Mouse (Mus musculus) lung, embryonic 15.5 days (tissue): ENCODE measurements around the gene Olfr1420. TPM values are rescaled to one million over a fixed set of nuclear protein-coding genes. Genes with fewer than 3 reads are reported as not detected.
"Not testable (repeated sequence)": the region's sequence is repeated elsewhere in the genome, so short reads cannot be mapped to it uniquely, and the experiment has no call there.

ENCODE experiments used
- ATAC-seq: fragments of 200-750 bp; cut with Nextera tagmentation; 2 replicates; pipeline ENCODE4 v1.8.0; 2017; ENCODE audit warnings: moderate number of reproducible peaks, borderline replicate concordance; ENCODE audit not compliant: low FRiP score, low TSS enrichment; ENCODE audit errors: extremely low read depth
- H3K27ac ChIP-seq: fragments of 300-500 bp; sonication (generic); 2 replicates; pipeline ENCODE4 v1.5.1; 2015; ENCODE audit warnings: moderate library complexity, mild to moderate bottlenecking, inconsistent platforms
- H3K27me3 ChIP-seq: fragments of 300-500 bp; sonication (generic); 2 replicates; pipeline ENCODE4 v1.6.1; 2015; ENCODE audit warnings: inconsistent platforms
- H3K36me3 ChIP-seq: fragments of 300-500 bp; sonication (generic); 2 replicates; pipeline ENCODE4 v1.6.1; 2015; ENCODE audit warnings: inconsistent platforms
- H3K4me1 ChIP-seq: fragments of 300-500 bp; sonication (generic); 2 replicates; pipeline ENCODE4 v1.6.1; 2015; ENCODE audit warnings: inconsistent platforms
- H3K4me2 ChIP-seq: fragments of 300-500 bp; sonication (generic); 2 replicates; pipeline ENCODE4 v1.6.1; 2015; ENCODE audit warnings: inconsistent platforms, mild to moderate bottlenecking, moderate library complexity
- H3K4me3 ChIP-seq: fragments of 300-500 bp; sonication (generic); 2 replicates; pipeline ENCODE4 v1.5.1; 2015; ENCODE audit warnings: mild to moderate bottlenecking, inconsistent platforms
- H3K9ac ChIP-seq: fragments of 300-500 bp; sonication (generic); 2 replicates; pipeline ENCODE4 v1.6.1; 2015; ENCODE audit warnings: inconsistent platforms
- H3K9me3 ChIP-seq: fragments of 300-500 bp; sonication (generic); 2 replicates; pipeline ENCODE4 v1.6.1; 2016; ENCODE audit warnings: inconsistent platforms
- WGBS: fragments of 180-500 bp; shearing (Covaris S2); methylation state at CpG from one replicate; pipeline ENCODE4 v1.1.7; 2015; 5-methylcytosine and 5-hydroxymethylcytosine counted together
- microRNA-seq: library from miRNA; unstranded; fragments of <30 nt; microRNA quantifications from one replicate; pipeline ENCODE4, GENCODE M21; 2016
- polyA plus RNA-seq: library from polyadenylated mRNA; unstranded; fragments of >200 nt; fragmentation: Nextera tagmentation; extraction: Ambion mirVana; gene quantifications from 2 replicates; pipeline ENCODE4 v1.2.1, GENCODE M21; 2015

Gene Olfr1420
- polyA plus RNA-seq, 1 experiment from 2014 or later = 0.10 TPM

GRCm38 (mm10) chr19:11912037-11912532 lies 25.7 kb downstream of the Olfr1420 start, which contains the start of gene Patl1:
Gene Patl1 (plus strand): TSS chr19:11912399.
- Histone ChIP-seq H3K9me3 (no peaks in the 10 kb centered on the region), H3K4me2 (peak within 1 kb of the TSS; percentile 68), H3K27ac (peak within 1 kb of the TSS; percentile 94), H3K4me3 (peak within 1 kb of the TSS; percentile 77), H3K4me1 (peaks cover 19% of the 10 kb centered on the region), H3K36me3 (peaks cover 8% of the 10 kb centered on the region), H3K27me3 (no peaks in the 10 kb centered on the region), H3K9ac (peak within 1 kb of the TSS; percentile 87)
- WGBS = under 1% methylated on average over 35 of the region's 53 CpGs
- peak; percentile 97 for ATAC-seq

GRCm38 (mm10) chr19:11912533-11913121 lies 26.3 kb downstream of the Olfr1420 start:
- H3K27me3 ChIP-seq = no peaks in the 10 kb centered on the region
- peak; percentile 75 for ATAC-seq
- no peaks in the 10 kb centered on the region for H3K9me3 ChIP-seq
- H3K4me1 ChIP-seq = peaks cover 19% of the 10 kb centered on the region
- H3K4me2 ChIP-seq = peak overlapping the region; percentile 68
- peak overlapping the region; percentile 87 for H3K9ac ChIP-seq
- H3K36me3 ChIP-seq = peaks cover 8% of the 10 kb centered on the region
- under 1% methylated on average over 43 of the region's 54 CpGs for WGBS
- H3K4me3 ChIP-seq = peak overlapping the region; percentile 77
- peak overlapping the region; percentile 94 for H3K27ac ChIP-seq

- H3K4me2 ChIP-seq = no peak overlapping the region
- ATAC-seq = no peak
- no peak overlapping the region for H3K9ac ChIP-seq
- peaks cover 19% of the 10 kb centered on the region for H3K4me1 ChIP-seq
- no peaks in the 10 kb centered on the region for H3K9me3 ChIP-seq
- peaks cover 21% of the 10 kb centered on the region for H3K36me3 ChIP-seq
- 12% methylated on average over 2 of the region's 2 CpGs for WGBS
- H3K4me3 ChIP-seq = no peak overlapping the region
- H3K27me3 ChIP-seq = no peaks in the 10 kb centered on the region
- 0 out of 2 replicates have a peak overlapping the region, but pooled peaks have one; percentile 44 for H3K27ac ChIP-seq
Measured at GRCm38 (mm10) chr19:11915804-11916203, 29.4 kb downstream of the Olfr1420 start.

- peaks cover 58% of the 10 kb centered on the region for H3K36me3 ChIP-seq
- H3K9me3 ChIP-seq = no peaks in the 10 kb centered on the region
- no peaks in the 10 kb centered on the region for H3K4me1 ChIP-seq
- no peak overlapping the region for H3K9ac ChIP-seq
- no peak for ATAC-seq
- H3K4me3 ChIP-seq = no peak overlapping the region
- WGBS = 94% methylated on average over 1 of the region's 1 CpGs
- no peaks in the 10 kb centered on the region for H3K27me3 ChIP-seq
- no peak overlapping the region for H3K27ac ChIP-seq
- H3K4me2 ChIP-seq = no peak overlapping the region
Measured at GRCm38 (mm10) chr19:11922068-11922467, 35.7 kb downstream of the Olfr1420 start.

GRCm38 (mm10) chr19:11922515-11922914 lies 36.1 kb downstream of the Olfr1420 start:
- H3K4me2 ChIP-seq, H3K27me3 ChIP-seq, ATAC-seq, H3K9me3 ChIP-seq, H3K4me1 ChIP-seq, H3K27ac ChIP-seq, H3K9ac ChIP-seq, H3K4me3 ChIP-seq: not testable (repeated sequence)
- peaks cover 63% of the 10 kb centered on the region for H3K36me3 ChIP-seq
- 89% methylated on average over 2 of the region's 2 CpGs for WGBS

- WGBS = 89% methylated on average over 2 of the region's 2 CpGs
- Histone ChIP-seq H3K27me3 (no peaks in the 10 kb centered on the region), H3K9me3 (no peaks in the 10 kb centered on the region), H3K4me2 (no peak overlapping the region), H3K27ac (no peak overlapping the region), H3K4me1 (no peaks in the 10 kb centered on the region), H3K36me3 (peaks cover 74% of the 10 kb centered on the region), H3K9ac (no peak overlapping the region), H3K4me3 (no peak overlapping the region)
- ATAC-seq = no peak
Measured at GRCm38 (mm10) chr19:11926380-11926779, 40.0 kb downstream of the Olfr1420 start.

GRCm38 (mm10) chr19:11928025-11928748 lies 41.8 kb downstream of the Olfr1420 start:
- Histone ChIP-seq H3K27me3 (no peaks in the 10 kb centered on the region), H3K27ac (no peak overlapping the region), H3K4me2 (no peak overlapping the region), H3K9me3 (no peaks in the 10 kb centered on the region), H3K4me3 (no peak overlapping the region), H3K9ac (no peak overlapping the region), H3K36me3 (peaks cover 76% of the 10 kb centered on the region), H3K4me1 (no peaks in the 10 kb centered on the region)
- WGBS = 91% methylated on average over 4 of the region's 4 CpGs
- no peak for ATAC-seq

GRCm38 (mm10) chr19:11946460-11946859 lies 60.1 kb downstream of the Olfr1420 start:
- not testable (repeated sequence) for H3K9me3 ChIP-seq, H3K27me3 ChIP-seq, ATAC-seq, H3K4me1 ChIP-seq, H3K4me3 ChIP-seq, H3K27ac ChIP-seq, H3K4me2 ChIP-seq, H3K9ac ChIP-seq
- peaks cover 33% of the 10 kb centered on the region for H3K36me3 ChIP-seq
- WGBS = 92% methylated on average over 9 of the region's 9 CpGs

Small RNAs within 50 kb of the gene (microRNA-seq; reads per million reads assigned to microRNA genes)
- 3.2 reads per million, percentile 14 among the genes with 10 or more reads in this experiment for gene Mir6994

Other genes starting within 250 kb of the Olfr1420 start
- 0.19 TPM in 1 of 2 replicates, not detected in the other for gene Ms4a3, start 245.7 kb upstream of the Olfr1420 start, polyA plus RNA-seq
- gene Oosp2, start 226.0 kb upstream of the Olfr1420 start, polyA plus RNA-seq = not detected in 2 replicates
- gene Oosp1, start 195.4 kb upstream of the Olfr1420 start, polyA plus RNA-seq = not detected in 2 replicates
- gene Oosp3, start 189.5 kb upstream of the Olfr1420 start, polyA plus RNA-seq = not detected in 2 replicates
- 0.70 and 0.71 TPM in 2 replicates for gene Gif, start 139.0 kb upstream of the Olfr1420 start, polyA plus RNA-seq
- gene Mrpl16, start 116.2 kb upstream of the Olfr1420 start, polyA plus RNA-seq = 45.7 and 46.2 TPM in 2 replicates
- gene Stx3, start 67.2 kb upstream of the Olfr1420 start, polyA plus RNA-seq = 17.0 and 17.6 TPM in 2 replicates
- not detected in 2 replicates for gene Olfr1417, start 47.3 kb upstream of the Olfr1420 start, polyA plus RNA-seq
- gene Olfr1418, start 25.5 kb upstream of the Olfr1420 start, polyA plus RNA-seq = not detected in 2 replicates
- gene Olfr1419, start 11.5 kb upstream of the Olfr1420 start, polyA plus RNA-seq = not detected in 2 replicates
- gene Patl1, start 25.8 kb downstream of the Olfr1420 start, polyA plus RNA-seq = 15.9 and 17.4 TPM in 2 replicates
- gene Osbp, start 79.4 kb downstream of the Olfr1420 start, polyA plus RNA-seq = 3.6 and 3.9 TPM in 2 replicates
- not detected in 2 replicates for gene Olfr1423, start 154.8 kb downstream of the Olfr1420 start, polyA plus RNA-seq
- not detected in 2 replicates for gene Olfr1424, start 176.1 kb downstream of the Olfr1420 start, polyA plus RNA-seq
- not detected in 2 replicates for gene Olfr1425, start 191.2 kb downstream of the Olfr1420 start, polyA plus RNA-seq
- gene Olfr1426, start 205.4 kb downstream of the Olfr1420 start, polyA plus RNA-seq = not detected in 2 replicates
- gene Olfr1427, start 216.8 kb downstream of the Olfr1420 start, polyA plus RNA-seq = not detected in 2 replicates
- gene Olfr1428, start 229.3 kb downstream of the Olfr1420 start, polyA plus RNA-seq = not detected in 2 replicates
- not detected in 2 replicates for gene Olfr76, start 236.6 kb downstream of the Olfr1420 start, polyA plus RNA-seq